Mouse (Mus musculus): ENCODE measurements around the gene Ifi203.
"Not testable (repeated sequence)": the region's sequence is repeated elsewhere in the genome, so short reads cannot be mapped to it uniquely, and the experiment has no call there.

DNA sequence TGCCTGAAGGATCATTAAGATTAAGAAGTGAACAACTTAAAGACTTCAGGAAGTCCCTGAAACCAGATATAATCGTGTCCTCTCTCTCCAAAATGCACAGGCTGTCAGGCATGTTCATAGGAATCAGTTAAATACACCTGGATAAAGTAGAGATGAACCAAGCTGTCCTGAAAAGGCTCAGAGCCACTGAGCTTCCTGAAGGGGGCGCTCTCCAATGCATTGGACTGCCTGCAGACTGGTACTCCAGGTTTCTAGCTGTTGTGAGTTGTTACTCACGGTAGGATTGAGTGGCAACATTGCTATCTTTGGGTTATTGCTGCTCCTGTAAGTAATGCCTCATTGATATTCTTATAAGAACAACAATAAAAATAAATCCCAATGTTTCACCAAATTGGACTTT lies 23.2 kb downstream of the Ifi203 start:
- not testable (repeated sequence) for TF ChIP-seq CTCF (IDR thresholded peaks at IDR 0.05; ENCODE audit: control insufficient read depth, insufficient read depth, insufficient replicate concordance, low read depth, low read length); POLR2A (IDR thresholded peaks at IDR 0.05; ENCODE audit: control insufficient read depth, low read depth, low read length)

Data from testis, adult 2 months (tissue).